Mouse (Mus musculus): Measurements from ENCODE around the gene Kifc3. TPM values are rescaled to one million over a fixed set of nuclear protein-coding genes. Genes with fewer than 3 reads are reported as not detected.

Kifc3 gene
- polyA plus RNA-seq, 1 experiment from 2014 or later = 20.9 TPM

GRCm38 (mm10) chr8:95146846-95147245, 55.8 kb downstream of the Kifc3 start:
- no peaks in the 10 kb centered on the region for H3K36me3 ChIP-seq (ENCODE audit: control insufficient read depth, insufficient read depth)
- no peak overlapping the region for H3K4me3 ChIP-seq (ENCODE audit: low read depth, low read length)
- H3K27me3 ChIP-seq (replicated peaks; ENCODE audit: control insufficient read depth, insufficient read depth, low read length) = no peaks in the 10 kb centered on the region
- peaks cover 13% of the 10 kb centered on the region for H3K4me1 ChIP-seq (replicated peaks; ENCODE audit: control insufficient read depth, insufficient read depth, low read length)
- no peak overlapping the region for H3K27ac ChIP-seq (ENCODE audit: low read depth, low read length)
- TF ChIP-seq CTCF (IDR thresholded peaks at IDR 0.05; ENCODE audit: low read depth) = peak; percentile 24; the same call in 1 of the 2 replicates
- ATAC-seq = no peak
- H3K9ac ChIP-seq (ENCODE audit: low read depth, low read length) = no peak overlapping the region
- H3K4me2 ChIP-seq (replicated peaks; ENCODE audit: low read depth) = no peak overlapping the region
- no peaks in the 10 kb centered on the region for H3K9me3 ChIP-seq (ENCODE audit: control insufficient read depth)
- WGBS = 85% methylated on average over 5 of the region's 5 CpGs

- ATAC-seq = 0 out of 2 replicates have a peak, but pooled peaks have one; percentile 14
- Histone ChIP-seq H3K36me3 (ENCODE audit: control insufficient read depth, insufficient read depth) (no peaks in the 10 kb centered on the region), H3K9me3 (ENCODE audit: control insufficient read depth) (no peaks in the 10 kb centered on the region), H3K4me2 (replicated peaks; ENCODE audit: low read depth) (no peak overlapping the region), H3K4me3 (ENCODE audit: low read depth, low read length) (no peak overlapping the region), H3K27me3 (replicated peaks; ENCODE audit: control insufficient read depth, insufficient read depth, low read length) (no peaks in the 10 kb centered on the region), H3K27ac (ENCODE audit: low read depth, low read length) (peak overlapping the region; percentile 15; the same call in 1 of the 2 replicates), H3K4me1 (replicated peaks; ENCODE audit: control insufficient read depth, insufficient read depth, low read length) (peaks cover 20% of the 10 kb centered on the region), H3K9ac (ENCODE audit: low read depth, low read length) (no peak overlapping the region)
- 50% methylated on average over 2 of the region's 2 CpGs for WGBS
- no peak for TF ChIP-seq CTCF (IDR thresholded peaks at IDR 0.05; ENCODE audit: low read depth)
Measured at GRCm38 (mm10) chr8:95146044-95146745, 56.4 kb downstream of the Kifc3 start.

- Histone ChIP-seq H3K9ac (ENCODE audit: low read depth, low read length) (no peak overlapping the region), H3K4me1 (replicated peaks; ENCODE audit: control insufficient read depth, insufficient read depth, low read length) (peaks cover 20% of the 10 kb centered on the region), H3K36me3 (ENCODE audit: control insufficient read depth, insufficient read depth) (no peaks in the 10 kb centered on the region), H3K4me3 (ENCODE audit: low read depth, low read length) (no peak overlapping the region), H3K27me3 (replicated peaks; ENCODE audit: control insufficient read depth, insufficient read depth, low read length) (no peaks in the 10 kb centered on the region), H3K9me3 (ENCODE audit: control insufficient read depth) (no peaks in the 10 kb centered on the region), H3K27ac (ENCODE audit: low read depth, low read length) (peak overlapping the region; percentile 96), H3K4me2 (replicated peaks; ENCODE audit: low read depth) (peak overlapping the region; percentile 49)
- WGBS = 41% methylated on average over 2 of the region's 2 CpGs
- no peak for TF ChIP-seq CTCF (IDR thresholded peaks at IDR 0.05; ENCODE audit: low read depth)
- ATAC-seq = peak; percentile 74
Measured at GRCm38 (mm10) chr8:95144631-95145015, 58.0 kb downstream of the Kifc3 start.

- Histone ChIP-seq H3K27me3 (replicated peaks; ENCODE audit: control insufficient read depth, insufficient read depth, low read length) (no peaks in the 10 kb centered on the region), H3K9ac (ENCODE audit: low read depth, low read length) (no peak overlapping the region), H3K4me2 (replicated peaks; ENCODE audit: low read depth) (peak overlapping the region; percentile 49), H3K4me1 (replicated peaks; ENCODE audit: control insufficient read depth, insufficient read depth, low read length) (peaks cover 20% of the 10 kb centered on the region), H3K27ac (ENCODE audit: low read depth, low read length) (peak overlapping the region; percentile 96), H3K36me3 (ENCODE audit: control insufficient read depth, insufficient read depth) (no peaks in the 10 kb centered on the region), H3K9me3 (ENCODE audit: control insufficient read depth) (no peaks in the 10 kb centered on the region), H3K4me3 (ENCODE audit: low read depth, low read length) (no peak overlapping the region)
- TF ChIP-seq CTCF (IDR thresholded peaks at IDR 0.05; ENCODE audit: low read depth) = no peak
- peak; percentile 75 for ATAC-seq
- WGBS = 46% methylated on average over 6 of the region's 6 CpGs
Measured at GRCm38 (mm10) chr8:95143805-95144630, 58.6 kb downstream of the Kifc3 start.

GRCm38 (mm10) chr8:95142985-95143804, 59.4 kb downstream of the Kifc3 start:
- H3K4me1 ChIP-seq (replicated peaks; ENCODE audit: control insufficient read depth, insufficient read depth, low read length) = peaks cover 27% of the 10 kb centered on the region
- peak overlapping the region; percentile 96 for H3K4me2 ChIP-seq (replicated peaks; ENCODE audit: low read depth)
- H3K9me3 ChIP-seq (ENCODE audit: control insufficient read depth) = no peaks in the 10 kb centered on the region
- H3K27me3 ChIP-seq (replicated peaks; ENCODE audit: control insufficient read depth, insufficient read depth, low read length) = no peaks in the 10 kb centered on the region
- no peak overlapping the region; the same call in 1 of the 2 replicates for H3K4me3 ChIP-seq (ENCODE audit: low read depth, low read length)
- no peak overlapping the region for H3K9ac ChIP-seq (ENCODE audit: low read depth, low read length)
- TF ChIP-seq CTCF (IDR thresholded peaks at IDR 0.05; ENCODE audit: low read depth) = no peak
- no peak for ATAC-seq
- 20% methylated on average over 17 of the region's 17 CpGs for WGBS
- peak overlapping the region; percentile 96 for H3K27ac ChIP-seq (ENCODE audit: low read depth, low read length)
- no peaks in the 10 kb centered on the region for H3K36me3 ChIP-seq (ENCODE audit: control insufficient read depth, insufficient read depth)
